Mouse (Mus musculus) myocyte (in vitro differentiated cells): ENCODE measurements around the gene Nprl3. TPM values are rescaled to one million over a fixed set of nuclear protein-coding genes. Genes with fewer than 3 reads are reported as not detected.

Experiments
- H3K27me3 ChIP-seq: one replicate; pipeline ENCODE4 v1.6.1; 2011; ENCODE audit not compliant: control insufficient read depth, insufficient read depth, insufficient read length
- H3K36me3 ChIP-seq: one replicate; pipeline ENCODE4 v1.6.1; 2011; ENCODE audit not compliant: control insufficient read depth, insufficient read depth
- H3K4me2 ChIP-seq: one replicate; pipeline ENCODE4 v1.6.1; 2011; ENCODE audit warnings: low read depth, control low read depth
- H3K4me3 ChIP-seq: one replicate; pipeline ENCODE4 v1.5.1; 2011; ENCODE audit warnings: mild to moderate bottlenecking, control low read depth, moderate library complexity
- H3K79me2 ChIP-seq: one replicate; pipeline ENCODE4 v1.6.1; 2011; ENCODE audit not compliant: control insufficient read depth, insufficient read depth
- H3ac ChIP-seq: one replicate; pipeline ENCODE4 v1.6.1; 2011; ENCODE audit not compliant: control insufficient read depth, insufficient read length
- CEBPB ChIP-seq: IDR thresholded peaks from 2 replicates; pipeline ENCODE4 v1.6.1; 2011; ENCODE audit warnings: mild to moderate bottlenecking, moderate library complexity; ENCODE audit not compliant: poor library complexity, insufficient read depth, severe bottlenecking
- E2F4 ChIP-seq: IDR thresholded peaks from one replicate; pipeline ENCODE4 v1.6.1; 2011; ENCODE audit warnings: mild to moderate bottlenecking, control low read depth, moderate library complexity; ENCODE audit not compliant: insufficient read depth
- MAX ChIP-seq: IDR thresholded peaks from one replicate; pipeline ENCODE4 v1.6.1; 2011; ENCODE audit warnings: low read depth, mild to moderate bottlenecking, control low read depth
- MYOD1 ChIP-seq, 3 experiments: IDR thresholded peaks; one replicate each; pipeline ENCODE4 v1.6.1; 2011; ENCODE audit warnings: control low read depth in 2 of 3, low read depth in 2 of 3, mild to moderate bottlenecking in 2 of 3, moderate library complexity in 1 of 3; ENCODE audit not compliant: insufficient read length in 2 of 3, control insufficient read depth in 1 of 3
- MYOG ChIP-seq, 3 experiments: IDR thresholded peaks; one replicate each; pipeline ENCODE4 v1.6.1; 2011; ENCODE audit warnings: control low read depth in 2 of 3, low read depth in 2 of 3, mild to moderate bottlenecking in 2 of 3; ENCODE audit not compliant: insufficient read length in 2 of 3, control insufficient read depth in 1 of 3, insufficient read depth in 1 of 3
- POLR2A ChIP-seq: IDR thresholded peaks from one replicate; pipeline ENCODE4 v1.6.1; 2011; ENCODE audit warnings: low read depth, mild to moderate bottlenecking, control low read depth, moderate library complexity; ENCODE audit not compliant: insufficient read length
- POLR2AphosphoS2 ChIP-seq: IDR thresholded peaks from one replicate; pipeline ENCODE4 v1.6.1; 2011; ENCODE audit warnings: low read depth, control low read depth; ENCODE audit not compliant: insufficient read length
- REST ChIP-seq: IDR thresholded peaks from one replicate; pipeline ENCODE4 v1.6.1; 2011; ENCODE audit warnings: mild to moderate bottlenecking, control low read depth, moderate library complexity; ENCODE audit not compliant: insufficient read depth, insufficient read length
- SRF ChIP-seq: IDR thresholded peaks from one replicate; pipeline ENCODE4 v1.6.1; 2011; ENCODE audit warnings: low read depth; ENCODE audit not compliant: control insufficient read depth, insufficient read length
- TCF12 ChIP-seq: IDR thresholded peaks from one replicate; pipeline ENCODE4 v1.6.1; 2011; ENCODE audit warnings: mild to moderate bottlenecking, control low read depth; ENCODE audit not compliant: poor library complexity, insufficient read depth, severe bottlenecking
- TCF3 ChIP-seq: IDR thresholded peaks from one replicate; pipeline ENCODE4 v1.6.1; 2011; ENCODE audit warnings: low read depth, control low read depth; ENCODE audit not compliant: insufficient read length
- USF1 ChIP-seq: IDR thresholded peaks from one replicate; pipeline ENCODE4 v1.6.1; 2011; ENCODE audit warnings: low read depth, mild to moderate bottlenecking, control low read depth, moderate library complexity
- polyA plus RNA-seq: library from polyadenylated mRNA; unstranded; fragments of >200 nt; fragmentation: generic; extraction: Trizol; gene quantifications from one replicate; pipeline ENCODE4 v1.2.1, GENCODE M21; 2012; ENCODE audit warnings: missing spikeins

The Nprl3 gene
- polyA plus RNA-seq, 1 experiment = 57.4 TPM

DNA sequence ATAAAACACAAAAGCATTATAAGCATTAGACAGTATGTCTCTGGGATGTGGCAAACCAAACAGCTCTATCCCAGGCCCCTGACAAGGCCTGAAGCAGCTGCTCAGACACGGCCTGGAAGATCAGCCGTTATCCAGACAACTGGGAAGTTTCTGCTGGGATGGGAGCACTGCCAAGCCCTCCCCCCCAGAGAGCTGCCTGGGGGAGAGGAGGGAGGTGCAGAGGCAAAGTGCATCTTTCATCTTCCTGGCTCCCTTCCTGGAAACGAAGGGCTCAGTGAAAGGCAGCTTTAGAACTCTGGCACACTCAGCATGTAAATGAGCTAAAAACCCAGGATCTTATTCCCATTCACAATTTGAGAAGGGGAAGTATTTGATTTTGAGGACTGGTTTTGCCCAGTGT lies 31.9 kb downstream of the Nprl3 start:
- H3ac ChIP-seq = no peak overlapping the region
- no peak overlapping the region for H3K4me2 ChIP-seq
- no peaks in the 10 kb centered on the region for H3K79me2 ChIP-seq
- H3K27me3 ChIP-seq = no peaks in the 10 kb centered on the region
- no peak for TF ChIP-seq MYOD1 (IDR thresholded peaks at IDR 0.05; ENCODE audit: control insufficient read depth in 1 of 3, insufficient read length in 2 of 3, low read depth in 2 of 3)
- TF ChIP-seq TCF3 = no peak
- no peak for TF ChIP-seq POLR2A
- no peak for TF ChIP-seq CEBPB
- TF ChIP-seq MYOG (IDR thresholded peaks at IDR 0.05; ENCODE audit: control insufficient read depth in 1 of 3, insufficient read depth in 1 of 3, insufficient read length in 2 of 3, low read depth in 2 of 3) = peak in 1 of 3 experiments; percentile 41
- no peak for TF ChIP-seq MAX
- TF ChIP-seq POLR2AphosphoS2 = no peak
- TF ChIP-seq TCF12 = no peak
- TF ChIP-seq USF1 = no peak
- H3K36me3 ChIP-seq = peaks cover 28% of the 10 kb centered on the region
- H3K4me3 ChIP-seq = no peak overlapping the region

DNA sequence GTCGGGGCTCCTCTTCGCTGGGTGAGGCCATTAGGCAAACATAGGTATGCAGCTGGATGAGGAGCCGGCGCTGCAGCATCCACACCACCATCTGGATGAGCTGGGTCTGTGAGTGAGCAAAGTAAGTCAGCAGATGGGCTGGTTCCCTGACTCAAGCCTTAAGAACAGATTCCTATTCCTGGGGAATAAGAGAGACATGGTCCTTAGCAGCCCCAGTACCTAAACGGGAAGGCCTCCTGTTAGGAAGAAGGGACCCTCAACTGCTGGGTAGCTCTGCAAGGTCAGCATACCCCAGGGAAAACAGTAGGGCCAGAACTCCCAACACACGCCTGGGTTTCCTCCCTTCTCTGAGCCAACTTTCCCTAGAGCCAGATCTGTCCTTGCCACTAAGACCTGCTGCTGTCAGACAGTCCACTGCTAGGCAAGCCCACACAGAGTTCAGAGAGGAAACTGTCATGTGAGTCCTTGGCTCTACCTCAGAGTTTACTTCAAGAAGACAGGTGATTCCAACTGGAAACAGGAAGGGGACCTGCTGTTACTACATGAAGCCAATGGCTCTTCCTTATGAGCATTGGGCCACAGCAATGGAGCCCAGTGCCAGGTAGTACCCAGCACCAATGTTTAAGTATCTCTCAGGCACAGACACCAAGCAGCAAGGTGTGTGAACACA lies 32.6 kb downstream of the Nprl3 start:
- Histone ChIP-seq H3K36me3 (peaks cover 31% of the 10 kb centered on the region), H3K4me2 (no peak overlapping the region), H3K27me3 (no peaks in the 10 kb centered on the region), H3K79me2 (no peaks in the 10 kb centered on the region), H3ac (no peak overlapping the region), H3K4me3 (no peak overlapping the region)
- no peak for TF ChIP-seq CEBPB
- TF ChIP-seq MYOG (IDR thresholded peaks at IDR 0.05; ENCODE audit: control insufficient read depth in 1 of 3, insufficient read depth in 1 of 3, insufficient read length in 2 of 3, low read depth in 2 of 3) = no peak
- TF ChIP-seq REST = no peak
- TF ChIP-seq POLR2A = no peak
- no peak for TF ChIP-seq TCF12
- TF ChIP-seq SRF = no peak
- no peak for TF ChIP-seq MAX
- no peak for TF ChIP-seq E2F4
- TF ChIP-seq MYOD1 (IDR thresholded peaks at IDR 0.05; ENCODE audit: control insufficient read depth in 1 of 3, insufficient read length in 2 of 3, low read depth in 2 of 3) = no peak

DNA sequence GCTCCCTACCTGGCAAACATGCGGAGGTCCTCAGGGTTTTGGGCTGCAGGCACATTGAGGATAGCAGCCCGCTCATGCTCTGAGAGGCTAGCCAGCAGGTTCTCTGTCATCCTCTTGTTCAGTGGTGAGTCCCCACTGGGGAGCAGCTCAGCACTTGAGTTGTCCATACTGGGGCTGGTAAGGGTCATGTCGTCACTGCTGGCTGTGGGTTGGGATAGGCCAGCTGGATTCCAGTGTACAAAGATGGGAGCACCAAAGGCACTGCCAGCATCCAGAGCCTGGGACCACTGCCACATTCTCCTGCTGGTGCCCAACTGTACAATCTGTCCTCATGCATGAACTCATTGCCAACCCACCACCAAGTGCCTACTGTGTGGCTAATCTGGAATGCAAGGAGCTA lies 33.6 kb downstream of the Nprl3 start:
- H3K36me3 ChIP-seq = peaks cover 29% of the 10 kb centered on the region
- TF ChIP-seq MAX = no peak
- no peak for TF ChIP-seq SRF
- TF ChIP-seq REST = no peak
- no peak for TF ChIP-seq USF1
- TF ChIP-seq CEBPB = no peak

DNA sequence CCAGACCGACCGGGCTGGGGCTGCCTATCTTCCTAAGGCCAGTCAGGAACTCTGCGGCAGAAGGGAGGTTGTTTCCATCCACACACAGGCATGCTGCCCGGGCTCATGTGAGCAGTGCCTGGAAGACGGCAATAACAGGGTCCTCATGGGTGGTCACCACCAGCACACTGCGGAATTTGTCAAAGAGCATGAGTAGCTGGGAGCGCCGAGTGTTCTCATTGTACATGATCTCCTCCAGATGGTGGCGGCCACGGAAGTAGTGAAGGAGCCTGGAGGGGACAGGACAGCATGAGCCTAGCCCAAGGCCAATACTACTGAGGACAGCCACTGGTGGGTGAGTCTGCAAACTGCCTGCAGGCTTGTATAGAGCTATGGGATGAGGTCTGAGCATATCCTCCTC lies 34.7 kb downstream of the Nprl3 start:
- Histone ChIP-seq H3ac (no peak overlapping the region), H3K27me3 (no peaks in the 10 kb centered on the region), H3K79me2 (no peaks in the 10 kb centered on the region), H3K4me2 (no peak overlapping the region), H3K36me3 (peaks cover 25% of the 10 kb centered on the region), H3K4me3 (no peak overlapping the region)
- no peak for TF ChIP-seq MYOG (IDR thresholded peaks at IDR 0.05; ENCODE audit: control insufficient read depth in 1 of 3, insufficient read depth in 1 of 3, insufficient read length in 2 of 3, low read depth in 2 of 3)
- no peak for TF ChIP-seq TCF3
- no peak for TF ChIP-seq TCF12
- TF ChIP-seq REST = no peak
- TF ChIP-seq USF1 = no peak
- no peak for TF ChIP-seq SRF
- TF ChIP-seq MAX = no peak
- TF ChIP-seq E2F4 = no peak
- TF ChIP-seq MYOD1 (IDR thresholded peaks at IDR 0.05; ENCODE audit: control insufficient read depth in 1 of 3, insufficient read length in 2 of 3, low read depth in 2 of 3) = no peak
- TF ChIP-seq POLR2A = no peak
- TF ChIP-seq POLR2AphosphoS2 = no peak
- TF ChIP-seq CEBPB = no peak

More for the DNA sequence above, 33.6 kb downstream of the Nprl3 start:
- H3K4me2 ChIP-seq = no peak overlapping the region
- no peaks in the 10 kb centered on the region for H3K27me3 ChIP-seq
- H3K79me2 ChIP-seq = no peaks in the 10 kb centered on the region
- H3K4me3 ChIP-seq = no peak overlapping the region
- H3ac ChIP-seq = no peak overlapping the region

DNA sequence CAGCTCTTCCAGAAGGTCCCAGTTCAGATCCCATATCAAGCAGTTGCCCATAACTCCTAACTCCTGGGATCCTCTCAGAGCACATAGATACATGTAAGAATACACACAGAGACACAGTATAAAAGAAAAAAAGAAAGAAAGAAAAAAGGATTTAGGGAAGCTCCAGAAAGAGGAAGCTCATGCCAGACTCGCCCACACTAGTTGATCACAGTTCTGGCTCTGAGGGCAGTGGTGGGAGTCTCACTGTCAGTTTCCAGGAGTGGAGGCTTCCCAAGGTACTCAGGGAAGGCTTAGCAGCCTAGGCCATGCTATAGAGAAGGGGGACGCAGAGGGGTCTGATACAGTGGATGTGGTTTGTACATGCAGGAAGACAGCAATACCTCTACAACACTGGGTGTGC lies 36.4 kb downstream of the Nprl3 start:
- H3ac ChIP-seq = no peak overlapping the region
- no peaks in the 10 kb centered on the region for H3K79me2 ChIP-seq
- peaks cover 25% of the 10 kb centered on the region for H3K36me3 ChIP-seq
- no peak overlapping the region for H3K4me2 ChIP-seq
- H3K27me3 ChIP-seq = no peaks in the 10 kb centered on the region
- no peak overlapping the region for H3K4me3 ChIP-seq
- TF ChIP-seq POLR2A = no peak
- TF ChIP-seq POLR2AphosphoS2 = no peak
- TF ChIP-seq USF1 = no peak
